Mouse (Mus musculus) gastrocnemius, postnatal 10 days (tissue): ENCODE data around the gene Gpr137b. TPM values are rescaled to one million over a fixed set of nuclear protein-coding genes. Genes with fewer than 3 reads are reported as not detected.
"Not testable (repeated sequence)": the region's sequence is repeated elsewhere in the genome, so short reads cannot be mapped to it uniquely, and the experiment has no call there.

Experiments
- DNase-seq: peaks from one replicate; pipeline ENCODE4 v3.0.0; 2021; ENCODE audit warnings: mixed read lengths
- total RNA-seq, 2 experiments: library from RNA; stranded (reverse); gene quantifications; 2 replicates each; pipeline ENCODE4 v1.2.3; 2021

The Gpr137b gene
- total RNA-seq, 2 experiments from 2014 or later, result 7.0 to 14.5 TPM

DNA sequence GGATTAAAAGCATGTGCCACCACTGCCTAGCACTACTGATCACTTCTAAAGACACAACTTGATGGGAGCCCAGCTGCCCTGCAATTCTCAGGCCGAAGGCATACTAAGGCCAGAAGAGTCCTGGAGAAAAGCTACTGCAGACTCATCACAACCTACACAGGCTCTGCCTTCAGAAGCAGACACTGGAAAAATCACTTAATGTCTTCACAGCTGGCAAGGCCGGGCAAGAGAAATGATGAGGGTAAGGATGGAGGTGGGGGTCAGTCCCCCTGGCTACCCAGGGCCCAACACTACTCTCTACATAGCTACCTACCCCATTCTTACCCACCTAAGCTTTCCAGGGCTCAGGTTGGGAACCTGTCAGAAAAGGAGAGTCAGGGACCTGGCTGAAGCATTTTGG is 27.4 kb downstream of the Gpr137b start:
- not testable (repeated sequence) for DNase-seq

- not testable (repeated sequence) for DNase-seq
These were observed 30.3 kb downstream of the Gpr137b start for GRCm38 (mm10) chr13:13363536-13363935.

DNA sequence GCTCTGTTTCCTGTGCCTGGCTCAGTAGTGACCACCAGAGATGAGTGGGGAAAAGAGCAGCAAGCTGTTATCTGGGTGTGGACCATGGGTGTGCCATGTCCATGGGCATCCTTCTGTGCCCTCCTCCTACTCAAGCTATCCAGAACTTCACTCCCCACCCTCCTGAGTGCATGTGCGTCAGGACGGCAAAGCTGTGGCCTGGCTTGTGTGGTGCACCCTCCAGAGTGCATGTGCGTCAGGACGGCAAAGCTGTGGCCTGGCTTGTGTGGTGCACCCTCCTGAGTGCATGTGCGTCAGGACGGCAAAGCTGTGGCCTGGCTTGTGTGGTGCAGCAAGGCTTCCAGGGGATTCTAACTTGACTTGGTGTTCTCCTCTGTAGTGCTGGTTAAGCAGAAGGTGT is 31.6 kb downstream of the Gpr137b start:
- DNase-seq, result not testable (repeated sequence)

DNA sequence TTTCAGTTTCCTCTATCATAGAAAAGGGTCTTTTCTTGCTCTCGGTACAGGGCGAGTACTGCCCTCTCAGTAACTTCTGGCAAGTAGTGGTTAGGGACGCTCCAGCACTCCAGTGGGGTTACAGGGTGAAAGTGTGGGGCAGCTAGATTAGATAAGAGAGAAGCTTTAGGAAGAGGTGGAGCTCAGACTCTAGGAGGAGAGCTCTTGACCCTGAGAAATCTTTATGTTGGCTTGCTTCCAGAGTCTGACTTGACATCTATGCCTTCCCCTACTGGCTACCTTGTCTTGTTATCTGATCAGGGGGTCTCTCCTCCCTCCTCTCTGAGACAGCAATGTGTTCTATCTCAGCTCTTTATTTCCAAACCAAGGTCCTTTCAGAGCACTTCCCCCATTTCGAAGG is 33.8 kb downstream of the Gpr137b start:
- DNase-seq, result not testable (repeated sequence)

DNA sequence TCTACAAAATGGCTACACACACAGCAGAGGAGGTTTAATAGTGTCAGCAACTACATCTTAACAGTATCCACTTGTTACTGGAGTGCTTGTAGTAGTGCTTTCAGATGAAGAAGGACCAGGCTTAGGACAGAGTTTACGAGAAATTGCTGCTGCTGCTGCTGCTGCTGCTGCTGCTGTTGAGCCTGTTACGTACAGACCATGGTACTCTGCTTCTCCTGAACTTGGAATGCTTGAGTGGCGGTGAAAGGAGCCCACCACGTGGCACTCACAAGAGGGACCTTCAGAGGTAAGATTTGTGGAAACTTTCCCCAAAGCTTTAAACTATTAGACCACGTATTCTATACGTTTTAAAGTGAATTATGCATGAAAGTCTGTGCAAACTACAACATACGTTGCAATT is 35.2 kb downstream of the Gpr137b start:
- DNase-seq, result not testable (repeated sequence)

DNA sequence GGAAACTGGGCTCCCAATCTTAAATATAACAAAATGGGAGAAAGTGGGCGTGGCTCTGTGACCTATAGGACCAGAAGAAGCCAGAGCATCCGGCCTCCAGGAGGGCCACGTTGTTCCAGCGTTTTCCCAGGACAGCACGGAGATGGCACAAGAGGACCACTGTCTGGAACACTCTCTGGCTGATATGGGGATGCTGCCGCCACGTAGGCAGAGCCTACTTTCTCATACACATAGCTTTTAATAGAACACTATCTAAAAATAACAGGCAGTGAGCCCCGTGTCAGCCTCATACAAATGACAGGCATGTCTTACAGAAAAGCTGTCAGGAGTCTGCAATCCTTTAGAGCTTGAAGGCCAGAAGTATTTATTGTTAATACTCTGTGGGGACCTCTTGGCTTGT is 35.7 kb downstream of the Gpr137b start:
- DNase-seq, result not testable (repeated sequence)

DNA sequence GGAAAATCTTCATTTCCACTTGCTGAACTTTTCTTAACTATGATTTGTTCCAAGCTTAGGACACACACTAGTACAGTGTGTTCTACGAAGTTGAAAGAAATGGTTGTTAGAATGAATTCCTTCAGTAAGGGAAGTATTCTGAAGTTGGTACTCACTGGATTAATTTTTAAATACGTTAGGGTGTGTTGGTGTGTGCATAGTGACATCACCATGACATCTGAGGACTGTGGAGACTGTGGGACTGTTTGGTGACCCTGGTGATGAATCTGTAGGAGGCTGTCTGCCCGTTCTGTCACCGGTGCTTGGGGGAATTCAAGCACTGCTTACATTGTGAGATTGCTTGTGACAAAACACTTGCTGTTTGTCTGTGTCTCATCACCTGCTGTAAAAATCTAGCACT is 41.7 kb downstream of the Gpr137b start:
- not testable (repeated sequence) for DNase-seq

DNA sequence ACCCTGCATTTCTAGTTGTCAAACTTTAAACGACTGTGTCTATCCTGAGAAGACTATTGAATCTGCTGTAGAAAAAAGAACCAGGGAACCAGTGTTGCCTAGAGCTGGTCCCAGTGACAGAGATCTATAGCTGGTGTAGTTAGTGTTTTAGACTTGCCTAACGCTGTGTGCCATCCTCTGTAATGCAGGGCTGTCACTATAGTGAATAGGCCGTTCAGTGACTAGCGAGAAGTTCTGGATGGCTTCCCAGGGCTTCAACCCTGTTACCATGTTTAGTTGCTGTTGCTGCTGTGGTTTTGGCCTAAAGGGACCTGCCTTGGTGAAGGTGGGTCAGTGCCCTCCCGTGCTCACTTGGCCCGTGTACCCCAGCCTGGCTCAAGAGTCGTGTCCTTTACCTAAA is 43.1 kb downstream of the Gpr137b start:
- not testable (repeated sequence) for DNase-seq

GRCm38 (mm10) chr13:13349288-13349687 is 44.5 kb downstream of the Gpr137b start:
- peak; percentile 74 for DNase-seq

- not testable (repeated sequence) for DNase-seq
These were observed 46.0 kb downstream of the Gpr137b start for GRCm38 (mm10) chr13:13347634-13348412.

- DNase-seq, result not testable (repeated sequence)
These were observed 56.5 kb downstream of the Gpr137b start for GRCm38 (mm10) chr13:13337361-13337760.

- DNase-seq, result peak; percentile 63
These were observed 64.9 kb downstream of the Gpr137b start for GRCm38 (mm10) chr13:13328876-13329275.

Other genes with a start within 250 kb of the Gpr137b start
- gene Prl2c5, start 211.3 kb downstream of the Gpr137b start, total RNA-seq, result not detected
- gene Nid1, start 43.5 kb upstream of the Gpr137b start, total RNA-seq, result 100 to 1,000 TPM; 211 to 238 TPM
- gene Lyst, start 196.4 kb upstream of the Gpr137b start, total RNA-seq, result 1 to 10 TPM; 6.5 to 9.5 TPM